Mouse (Mus musculus): Measurements from ENCODE around the gene Top2b. TPM values are rescaled to one million over a fixed set of nuclear protein-coding genes. Genes with fewer than 3 reads are reported as not detected.
A peak's percentile ranks its signal among the peaks of the same experiment; 100 is the strongest.

Top2b gene
- total and polyA plus RNA-seq, 3 experiments, result 29.5 to 190 (median 39.5) TPM

DNA sequence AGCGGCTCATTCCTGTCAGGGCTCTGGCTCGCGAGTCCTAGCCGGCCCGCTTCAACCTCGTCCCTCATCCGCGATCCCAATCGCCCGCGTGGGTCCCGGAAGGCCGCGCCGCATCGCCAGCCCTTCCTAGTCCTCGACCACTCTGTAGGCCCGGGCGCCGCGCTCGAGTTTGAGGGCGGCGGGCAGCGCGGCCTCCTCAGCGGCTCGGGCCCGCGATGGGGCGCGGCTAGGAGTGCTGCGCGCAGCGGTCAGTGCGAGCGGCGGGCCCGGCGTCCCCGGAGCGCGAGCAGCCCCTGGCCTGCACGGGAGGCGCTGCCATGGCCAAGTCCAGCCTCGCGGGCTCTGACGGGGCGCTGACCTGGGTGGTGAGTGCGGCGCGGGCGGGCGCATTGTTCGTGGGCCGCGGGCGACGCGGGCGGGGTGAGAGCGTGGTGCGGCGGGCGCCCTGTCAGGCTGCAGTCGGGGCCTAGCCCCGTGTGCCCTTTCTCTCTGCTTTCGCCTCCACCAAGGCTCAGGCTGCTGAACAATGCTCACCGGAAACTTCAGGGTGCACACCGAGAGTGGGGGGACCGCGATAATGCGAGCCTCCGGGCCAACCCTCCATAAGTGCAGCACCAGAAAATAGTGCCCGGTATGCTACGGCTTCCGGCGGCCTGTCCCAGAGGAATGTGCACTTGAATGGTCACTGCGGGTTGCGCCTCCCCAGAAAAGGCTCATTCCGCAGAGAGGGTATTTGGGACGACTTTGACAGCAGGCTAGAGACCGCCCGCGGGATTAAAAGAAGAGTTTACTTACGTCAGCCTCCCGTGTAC is 589 bp downstream of the Top2b start:
- Histone ChIP-seq H3K4me3 (ENCODE audit: control insufficient read depth in 1 of 2, insufficient read depth in 1 of 2, low read depth in 2 of 2, low read length in 2 of 2) (peak overlapping the region; percentile 81 to 91), H3K9ac (ENCODE audit: control insufficient read depth, low read depth, low read length, poor library complexity, severe bottlenecking) (peak overlapping the region; percentile 88), H3K9me3 (replicated peaks; ENCODE audit: insufficient read depth, low read length) (no peaks in the 10 kb centered on the region), H3K36me3 (ENCODE audit: control insufficient read depth in 1 of 2, insufficient read depth in 2 of 2, low read length in 2 of 2) (peaks cover 0 to 15% of the 10 kb centered on the region in 2 experiments; a peak in 2 of 4 replicates), H3K27ac (ENCODE audit: control insufficient read depth, low read depth, low read length) (peak overlapping the region; percentile 66), H3K27me3 (ENCODE audit: control insufficient read depth in 1 of 2, insufficient read depth in 2 of 2, low read length in 2 of 2) (no peaks in the 10 kb centered on the region), H3K4me1 (ENCODE audit: control insufficient read depth in 1 of 2, insufficient read depth in 2 of 2, low read length in 2 of 2) (peaks cover 6 to 11% of the 10 kb centered on the region in 2 experiments; a peak in 2 of 4 replicates), H3K79me2 (ENCODE audit: control insufficient read depth, insufficient read depth, low read length, poor library complexity) (peaks cover 34% of the 10 kb centered on the region)
- TF ChIP-seq POLR2A (IDR thresholded peaks at IDR 0.05; ENCODE audit: control insufficient read depth in 1 of 2, insufficient read depth in 1 of 2, low read depth in 1 of 2, low read length in 2 of 2, poor library complexity in 1 of 2) (peak in 1 of 2 experiments; percentile 24; a peak in 2 of 4 replicates), E2F4 (IDR thresholded peaks at IDR 0.05; ENCODE audit: borderline replicate concordance, low read depth, low read length) (no peak), TBP (IDR thresholded peaks at IDR 0.05; ENCODE audit: low read depth, low read length) (no peak), SMC3 (IDR thresholded peaks at IDR 0.05; ENCODE audit: low read depth, low read length) (no peak), MAFK (IDR thresholded peaks at IDR 0.05; ENCODE audit: borderline replicate concordance, low read depth, low read length) (no peak), NRF1 (IDR thresholded peaks at IDR 0.05; ENCODE audit: insufficient read depth, low read depth, low read length, poor library complexity, severe bottlenecking) (no peak), MXI1 (IDR thresholded peaks at IDR 0.05; ENCODE audit: low read depth, low read length) (peak; percentile 8; the same call in 1 of the 2 replicates), NELFE (IDR thresholded peaks at IDR 0.05; ENCODE audit: low read depth, low read length) (0 out of 2 replicates have a peak, but pooled peaks have one; percentile 20), UBTF (IDR thresholded peaks at IDR 0.05; ENCODE audit: borderline replicate concordance, insufficient read depth, low read depth, low read length) (peak; percentile 99), EP300 (IDR thresholded peaks at IDR 0.05; ENCODE audit: low read depth in 1 of 2, low read length in 2 of 2) (no peak), MYC (IDR thresholded peaks at IDR 0.05; ENCODE audit: low read depth, low read length) (no peak), POLR2AphosphoS5 (IDR thresholded peaks at IDR 0.05; ENCODE audit: borderline replicate concordance, low read depth, low read length) (no peak), HCFC1 (IDR thresholded peaks at IDR 0.05; ENCODE audit: low read depth, low read length) (peak; percentile 46; the same call in 1 of the 2 replicates), USF1 (IDR thresholded peaks at IDR 0.05; ENCODE audit: low read depth, low read length) (no peak)
- DNase-seq (ENCODE audit: low read depth, low spot score), result no peak

DNA sequence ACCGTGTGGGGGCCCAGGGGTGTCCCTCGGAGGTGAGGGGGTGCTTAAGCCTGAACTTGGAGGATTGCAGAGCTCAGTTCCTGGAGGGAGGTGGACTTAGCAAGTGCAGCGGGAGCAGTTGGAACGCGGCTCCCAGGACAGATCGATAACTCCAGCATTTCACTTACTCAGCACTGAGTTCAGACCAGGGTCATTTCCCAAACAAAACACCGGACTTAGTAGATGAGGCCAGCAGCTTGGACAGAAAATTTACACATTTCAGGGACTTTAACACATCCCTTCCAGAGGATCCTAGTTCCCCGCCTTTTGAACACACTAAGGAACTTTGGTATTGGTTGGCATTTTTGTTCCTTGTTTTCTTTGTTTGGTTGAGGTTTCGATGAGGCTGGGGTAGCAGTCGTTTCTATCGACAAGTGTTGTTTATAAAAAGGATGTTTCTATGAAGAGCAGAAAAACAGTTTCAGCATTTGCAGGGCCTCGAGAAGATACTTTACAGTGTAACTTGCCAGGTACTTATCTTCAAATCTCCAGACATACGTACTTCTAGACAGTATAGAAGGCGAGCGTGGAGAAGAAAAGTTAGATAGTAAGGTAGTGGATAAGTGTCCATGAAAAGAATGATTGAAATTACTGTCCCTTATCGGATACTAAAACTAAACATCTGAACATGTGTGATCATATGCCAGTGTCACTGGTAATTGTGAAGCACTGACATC is 1.4 kb downstream of the Top2b start:
- Histone ChIP-seq H3K9me3 (replicated peaks; ENCODE audit: insufficient read depth, low read length) (no peaks in the 10 kb centered on the region), H3K79me2 (ENCODE audit: control insufficient read depth, insufficient read depth, low read length, poor library complexity) (peaks cover 34% of the 10 kb centered on the region), H3K27me3 (ENCODE audit: control insufficient read depth in 1 of 2, insufficient read depth in 2 of 2, low read length in 2 of 2) (no peaks in the 10 kb centered on the region), H3K36me3 (ENCODE audit: control insufficient read depth in 1 of 2, insufficient read depth in 2 of 2, low read length in 2 of 2) (peaks cover 0 to 15% of the 10 kb centered on the region in 2 experiments; a peak in 2 of 4 replicates), H3K4me1 (ENCODE audit: control insufficient read depth in 1 of 2, insufficient read depth in 2 of 2, low read length in 2 of 2) (peaks cover 6 to 11% of the 10 kb centered on the region in 2 experiments; a peak in 2 of 4 replicates), H3K4me3 (ENCODE audit: control insufficient read depth in 1 of 2, insufficient read depth in 1 of 2, low read depth in 2 of 2, low read length in 2 of 2) (peak overlapping the region; percentile 81 to 91), H3K9ac (ENCODE audit: control insufficient read depth, low read depth, low read length, poor library complexity, severe bottlenecking) (peak overlapping the region; percentile 88), H3K27ac (ENCODE audit: control insufficient read depth, low read depth, low read length) (peak overlapping the region; percentile 66)
- TF ChIP-seq NELFE (IDR thresholded peaks at IDR 0.05; ENCODE audit: low read depth, low read length) (0 out of 2 replicates have a peak, but pooled peaks have one; percentile 1), NRF1 (IDR thresholded peaks at IDR 0.05; ENCODE audit: insufficient read depth, low read depth, low read length, poor library complexity, severe bottlenecking) (no peak), TBP (IDR thresholded peaks at IDR 0.05; ENCODE audit: low read depth, low read length) (no peak), JUND (IDR thresholded peaks at IDR 0.05; ENCODE audit: low read depth, low read length) (no peak), MAX (IDR thresholded peaks at IDR 0.05; ENCODE audit: low read length) (no peak), EP300 (IDR thresholded peaks at IDR 0.05; ENCODE audit: low read depth in 1 of 2, low read length in 2 of 2) (0 out of 4 replicates have a peak, but pooled peaks of 1 of the 2 experiments have one; percentile 3), MXI1 (IDR thresholded peaks at IDR 0.05; ENCODE audit: low read depth, low read length) (peak; percentile 34; the same call in 1 of the 2 replicates), ETS1 (IDR thresholded peaks at IDR 0.05; ENCODE audit: low read depth, low read length) (no peak), GATA1 (IDR thresholded peaks at IDR 0.05; ENCODE audit: low read depth, low read length) (peak; percentile 57; the same call in 1 of the 2 replicates), RAD21 (IDR thresholded peaks at IDR 0.05; ENCODE audit: low read depth, low read length) (no peak), SIN3A (IDR thresholded peaks at IDR 0.05; ENCODE audit: low read length) (peak; percentile 39; the same call in 1 of the 2 replicates), CHD1 (IDR thresholded peaks at IDR 0.05; ENCODE audit: low read depth, low read length) (0 out of 2 replicates have a peak, but pooled peaks have one; percentile 66)
- DNase-seq (ENCODE audit: low read depth, low spot score), result peak; percentile 71
